Mouse (Mus musculus) heart, adult 2 months (tissue): Measurements from ENCODE around the gene Cmpk2.

Experiments used
- CTCF ChIP-seq: fragments of 200-600 bp; IDR thresholded peaks from 2 replicates; pipeline ENCODE4 v1.8.1; 2022; ENCODE audit warnings: antibody characterized with exemption, mild to moderate bottlenecking, moderate library complexity
- EP300 ChIP-seq: fragments of 200-500 bp; IDR thresholded peaks from 2 replicates; pipeline ENCODE4 v1.6.1; 2011; ENCODE audit warnings: low read depth, low read length, control low read depth; ENCODE audit not compliant: insufficient read depth
- POLR2A ChIP-seq: fragments of 200-500 bp; IDR thresholded peaks from 2 replicates; pipeline ENCODE4 v1.6.1; 2011; ENCODE audit warnings: mild to moderate bottlenecking, low read depth, low read length, control low read depth; ENCODE audit not compliant: insufficient read depth

GRCm38 (mm10) chr12:26454682-26455081 lies 14.3 kb upstream of the Cmpk2 start:
- TF ChIP-seq CTCF = no peak
- TF ChIP-seq POLR2A = no peak
- no peak for TF ChIP-seq EP300
